In the genomic region with DNA sequence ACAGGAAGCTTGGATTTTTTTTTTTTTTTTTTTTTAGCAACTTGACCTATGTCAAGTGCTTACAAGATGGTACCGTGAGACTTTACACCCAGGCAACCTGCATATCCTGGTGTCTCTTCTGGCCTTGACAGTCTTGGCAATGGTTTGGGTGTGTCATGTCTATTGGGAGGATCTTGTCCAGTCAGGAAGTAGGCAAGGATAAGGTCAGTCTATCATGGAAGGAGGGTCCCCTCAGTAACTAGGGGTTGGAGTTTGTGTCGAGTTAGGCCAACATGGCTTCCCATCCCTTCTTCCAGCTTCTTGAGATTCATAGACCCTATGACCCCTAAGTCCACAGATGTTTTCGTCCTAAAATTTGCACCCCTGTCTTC, we compare ENCODE assay signal across 10 mouse cellular contexts. TPM values are rescaled to one million over a fixed set of nuclear protein-coding genes. Genes with fewer than 3 reads are reported as not detected.
A peak's percentile ranks its signal among the peaks of the same experiment; 100 is the strongest.
DNase-seq lines count a peak whose midpoint lies in the region; ATAC-seq and TF ChIP-seq lines count a peak whose summit lies in the region.
"Had no signal": no experiment of that assay in that cellular context is flagged by ENCODE, and none has a peak within 500 bp of the region (broad histone marks: within the 10 kb centered on the region; RNA-seq: fewer than 3 reads in every experiment).

No protein-coding gene starts in this region.

- H3ac ChIP-seq in C2C12 (ENCODE audit: control insufficient read depth, insufficient read length, low read depth), result peak overlapping the region; percentile 7

- peaks cover 14% of the 10 kb centered on the region for H3K79me3 ChIP-seq in C2C12 (ENCODE audit: low read depth)

- DNase-seq in heart, adult 2 months, result no peak
- DNase-seq in heart, postnatal 4 days, result no peak
- no peak for DNase-seq in forebrain, embryonic 11.5 days (ENCODE audit: low spot score)
- no peak for DNase-seq in urinary bladder, adult 2 months (ENCODE audit: low spot score)
- DNase-seq in cerebellum, adult 11 months, result no peak

- 66% methylated on average over 3 of the region's 3 CpGs for WGBS in heart, adult 2 months
- 84% methylated on average over 3 of the region's 3 CpGs for WGBS in forebrain, embryonic 11.5 days
- 83% methylated on average over 3 of the region's 3 CpGs for WGBS in liver, embryonic 12.5 days (ENCODE audit: insufficient replicate concordance)

- intact Hi-C loops in heart, adult 2 months (cut with DNase I), result loop anchor here (2.0 kb wide), 1 partner anchor 77 kb away; no protein-coding TSS in a partner anchor

- no peak for TF ChIP-seq POLR2A in heart, adult 2 months (IDR thresholded peaks at IDR 0.05; ENCODE audit: insufficient read depth, low read depth, low read length)

- H3K9me3 ChIP-seq in forebrain, embryonic 11.5 days (ENCODE audit: control insufficient read depth, low read length), result no peaks in the 10 kb centered on the region
- no peaks in the 10 kb centered on the region for H3K9me3 ChIP-seq in liver, embryonic 12.5 days (replicated peaks)
- H3K9me3 ChIP-seq: G1E had no signal

- no peaks in the 10 kb centered on the region for H3K79me2 ChIP-seq in heart, adult 2 months (replicated peaks; ENCODE audit: control insufficient read depth, insufficient read depth, low read length)
- peaks cover 30% of the 10 kb centered on the region for H3K79me2 ChIP-seq in C2C12 (ENCODE audit: control insufficient read depth, insufficient read depth)

- no peak for TF ChIP-seq CTCF in heart, adult 2 months (IDR thresholded peaks at IDR 0.05)
- TF ChIP-seq CTCF in C2C12 (IDR thresholded peaks at IDR 0.05; ENCODE audit: control insufficient read depth, insufficient read depth, insufficient read length), result no peak

- TF ChIP-seq EP300 in heart, adult 2 months (IDR thresholded peaks at IDR 0.05; ENCODE audit: insufficient read depth, low read depth, low read length), result no peak

- H3K4me3 ChIP-seq in heart, adult 2 months, result peak overlapping the region; percentile 98
- H3K4me3 ChIP-seq in C2C12 (ENCODE audit: insufficient read depth, poor library complexity, severe bottlenecking), result peak overlapping the region; percentile 56
- peak overlapping the region; percentile 65; the same call in 1 of the 2 replicates for H3K4me3 ChIP-seq in forebrain, embryonic 11.5 days (ENCODE audit: low read depth, low read length)
- peak overlapping the region; percentile 87 for H3K4me3 ChIP-seq in liver, embryonic 12.5 days

- no peaks in the 10 kb centered on the region for H3K36me3 ChIP-seq in heart, adult 2 months (ENCODE audit: control insufficient read depth, insufficient read depth, low read length)
- peaks cover 38% of the 10 kb centered on the region for H3K36me3 ChIP-seq in C2C12 (ENCODE audit: control insufficient read depth, insufficient read depth)
- H3K36me3 ChIP-seq in forebrain, embryonic 11.5 days (ENCODE audit: control insufficient read depth, insufficient read depth, low read length), result no peaks in the 10 kb centered on the region
- peaks cover 40% of the 10 kb centered on the region for H3K36me3 ChIP-seq in liver, embryonic 12.5 days

- no peak overlapping the region for H3K9ac ChIP-seq in heart, adult 2 months (ENCODE audit: low read depth, low read length)
- no peak overlapping the region; the same call in 1 of the 2 replicates for H3K9ac ChIP-seq in forebrain, embryonic 11.5 days (ENCODE audit: low read length)
- H3K9ac ChIP-seq in liver, embryonic 12.5 days, result peak overlapping the region; percentile 95

- peaks cover 9% of the 10 kb centered on the region for H3K4me1 ChIP-seq in heart, adult 2 months (ENCODE audit: control insufficient read depth, insufficient read depth, low read length)
- peaks cover 7% of the 10 kb centered on the region; the same call in 1 of the 2 replicates for H3K4me1 ChIP-seq in forebrain, embryonic 11.5 days (replicated peaks; ENCODE audit: control insufficient read depth, insufficient read depth, low read length)
- peaks cover 22% of the 10 kb centered on the region for H3K4me1 ChIP-seq in liver, embryonic 12.5 days

- H3K27me3 ChIP-seq in heart, adult 2 months (ENCODE audit: control insufficient read depth, insufficient read depth, low read length), result no peaks in the 10 kb centered on the region
- peaks cover 5% of the 10 kb centered on the region for H3K27me3 ChIP-seq in C2C12 (ENCODE audit: control insufficient read depth, insufficient read depth, insufficient read length)
- no peaks in the 10 kb centered on the region; the same call in 1 of the 2 replicates for H3K27me3 ChIP-seq in forebrain, embryonic 11.5 days (ENCODE audit: control insufficient read depth, insufficient read depth, low read length)
- peaks cover 25% of the 10 kb centered on the region for H3K27me3 ChIP-seq in liver, embryonic 12.5 days (replicated peaks)

- H3K4me2 ChIP-seq in forebrain, embryonic 11.5 days (ENCODE audit: low read depth, low read length, severe bottlenecking), result peak overlapping the region; percentile 89
- H3K4me2 ChIP-seq in liver, embryonic 12.5 days, result peak overlapping the region; percentile 78

- H3K27ac ChIP-seq in heart, adult 2 months, result peak overlapping the region; percentile 95
- no peak overlapping the region for H3K27ac ChIP-seq in forebrain, embryonic 11.5 days (ENCODE audit: low read depth, low read length)
- H3K27ac ChIP-seq in liver, embryonic 12.5 days, result peak overlapping the region; percentile 92

- ATAC-seq in forebrain, embryonic 11.5 days (replicated peaks; ENCODE audit: low FRiP score), result no peak
- no peak for ATAC-seq in liver, embryonic 12.5 days
- ATAC-seq in erythroid progenitor cell, adult 5-6 weeks (replicated peaks; ENCODE audit: low FRiP score, poor library complexity, severe bottlenecking), result no peak

TF ChIP-seq in C2C12, 6 proteins besides CTCF, POLR2A, EP300 and RAD21:
- no peak for TF ChIP-seq CEBPB (IDR thresholded peaks at IDR 0.05; ENCODE audit: low read depth)

RNA-seq across cellular contexts. Expression of a gene that starts 0.9 kb away (rescaled TPM):
- total RNA-seq in heart, adult 2 months (2021), result 10 to 100 TPM; 19.2 to 23.9 TPM
- polyA plus RNA-seq in heart, adult 2 months (2012; rRNA removed), result 35.9 and 40.0 TPM in 2 replicates
- total RNA-seq in heart, postnatal 4 days (2021), result 1 to 10 TPM; 9.0 TPM
- polyA plus RNA-seq in C2C12 (2012; fragmentation: generic; extraction: Trizol), result 60.3 TPM
- polyA plus RNA-seq in forebrain, embryonic 11.5 days (2014; fragmentation: Nextera tagmentation; extraction: Ambion mirVana), result 14.3 and 15.0 TPM in 2 replicates
- polyA plus RNA-seq in liver, embryonic 12.5 days (2016; fragmentation: Nextera tagmentation; extraction: Ambion mirVana), result 23.1 and 27.2 TPM in 2 replicates
- total RNA-seq in erythroid progenitor cell, adult 5-6 weeks (2015; ENCODE audit: low replicate concordance), result 10.1 and 16.3 TPM in 2 replicates
- 11.5 and 35.3 TPM in 2 replicates for total RNA-seq in erythroid progenitor cell, adult 5-6 weeks (2017; ENCODE audit: low replicate concordance)
- polyA plus RNA-seq in urinary bladder, adult 2 months (2012; rRNA removed), result 44.9 and 46.3 TPM in 2 replicates

RNA-seq across cellular contexts. Expression of a gene that starts 24.9 kb away (rescaled TPM):
- total RNA-seq in heart, adult 2 months (2021), result not detected
- polyA plus RNA-seq in heart, adult 2 months (2012; rRNA removed), result not detected in 2 replicates
- total RNA-seq in heart, postnatal 4 days (2021), result not detected
- polyA plus RNA-seq in C2C12 (2012; fragmentation: generic; extraction: Trizol), result not detected
- polyA plus RNA-seq in forebrain, embryonic 11.5 days (2014; fragmentation: Nextera tagmentation; extraction: Ambion mirVana), result 10.0 and 11.3 TPM in 2 replicates
- not detected in 2 replicates for polyA plus RNA-seq in liver, embryonic 12.5 days (2016; fragmentation: Nextera tagmentation; extraction: Ambion mirVana)
- not detected in 2 replicates for total RNA-seq in erythroid progenitor cell, adult 5-6 weeks (2015; ENCODE audit: low replicate concordance)
- total RNA-seq in erythroid progenitor cell, adult 5-6 weeks (2017; ENCODE audit: low replicate concordance), result not detected in 2 replicates
- polyA plus RNA-seq in urinary bladder, adult 2 months (2012; rRNA removed), result 0.01 TPM in 1 of 2 replicates, not detected in the other
- total RNA-seq: hematopoietic stem cell, adult 5-6 weeks had no signal
- polyA plus RNA-seq: G1E had no signal

RNA-seq across cellular contexts. Expression of a gene that starts 37.2 kb away (rescaled TPM):
- 10 to 100 TPM; 26.7 to 32.1 TPM for total RNA-seq in heart, adult 2 months (2021)
- 21.2 and 25.9 TPM in 2 replicates for polyA plus RNA-seq in heart, adult 2 months (2012; rRNA removed)
- total RNA-seq in heart, postnatal 4 days (2021), result 10 to 100 TPM; 29.6 to 38.0 TPM
- not detected for polyA plus RNA-seq in C2C12 (2012; fragmentation: generic; extraction: Trizol)
- 3.4 and 3.5 TPM in 2 replicates for polyA plus RNA-seq in forebrain, embryonic 11.5 days (2014; fragmentation: Nextera tagmentation; extraction: Ambion mirVana)
- polyA plus RNA-seq in liver, embryonic 12.5 days (2016; fragmentation: Nextera tagmentation; extraction: Ambion mirVana), result 0.42 and 0.94 TPM in 2 replicates
- not detected in 2 replicates for total RNA-seq in erythroid progenitor cell, adult 5-6 weeks (2015; ENCODE audit: low replicate concordance)
- total RNA-seq in erythroid progenitor cell, adult 5-6 weeks (2017; ENCODE audit: low replicate concordance), result not detected in 2 replicates
- 2.3 and 2.8 TPM in 2 replicates for polyA plus RNA-seq in urinary bladder, adult 2 months (2012; rRNA removed)
- total RNA-seq: G1E had no signal
- polyA plus RNA-seq: G1E had no signal

Comparison
In these comparisons a context has a peak if more than half of its experiments do, and no peak if none do; other contexts are left out.
1. RNA of a gene that starts 24.9 kb away (polyA plus RNA-seq): 10.0 to 11.3 TPM in forebrain, embryonic 11.5 days; 0.01 TPM in urinary bladder, adult 2 months, not detected in heart, adult 2 months, not detected in C2C12 (single experiment) and not detected in liver, embryonic 12.5 days; every median in the first group is over 10 times any median in the second.
2. Peak in every context shown above with its lines, with median percentiles within 50 percentile points of each other: H3K4me3 ChIP-seq.